Mouse (Mus musculus): ENCODE measurements around the gene Atp6v1fnb. TPM values are rescaled to one million over a fixed set of nuclear protein-coding genes. Genes with fewer than 3 reads are reported as not detected.

Gene Atp6v1fnb
- polyA plus RNA-seq, 1 experiment from 2014 or later: not detected

- Histone ChIP-seq H3K27me3 (peaks cover 51% of the 10 kb centered on the region), H3K9me3 (no peaks in the 10 kb centered on the region), H3K4me2 (replicated peaks) (peak overlapping the region; percentile 66), H3K4me3 (peak overlapping the region; percentile 52), H3K9ac (replicated peaks) (no peak overlapping the region), H3K4me1 (peaks cover 13% of the 10 kb centered on the region), H3K36me3 (no peaks in the 10 kb centered on the region), H3K27ac (replicated peaks) (no peak overlapping the region)
- 0 out of 2 replicates have a peak, but pooled peaks have one; percentile 6 for ATAC-seq (ENCODE audit: low FRiP score, low read depth)
- 22% methylated on average over 8 of the region's 8 CpGs for WGBS
Observed at GRCm38 (mm10) chr6:29506834-29507233, 35.6 kb downstream of the Atp6v1fnb start.

DNA sequence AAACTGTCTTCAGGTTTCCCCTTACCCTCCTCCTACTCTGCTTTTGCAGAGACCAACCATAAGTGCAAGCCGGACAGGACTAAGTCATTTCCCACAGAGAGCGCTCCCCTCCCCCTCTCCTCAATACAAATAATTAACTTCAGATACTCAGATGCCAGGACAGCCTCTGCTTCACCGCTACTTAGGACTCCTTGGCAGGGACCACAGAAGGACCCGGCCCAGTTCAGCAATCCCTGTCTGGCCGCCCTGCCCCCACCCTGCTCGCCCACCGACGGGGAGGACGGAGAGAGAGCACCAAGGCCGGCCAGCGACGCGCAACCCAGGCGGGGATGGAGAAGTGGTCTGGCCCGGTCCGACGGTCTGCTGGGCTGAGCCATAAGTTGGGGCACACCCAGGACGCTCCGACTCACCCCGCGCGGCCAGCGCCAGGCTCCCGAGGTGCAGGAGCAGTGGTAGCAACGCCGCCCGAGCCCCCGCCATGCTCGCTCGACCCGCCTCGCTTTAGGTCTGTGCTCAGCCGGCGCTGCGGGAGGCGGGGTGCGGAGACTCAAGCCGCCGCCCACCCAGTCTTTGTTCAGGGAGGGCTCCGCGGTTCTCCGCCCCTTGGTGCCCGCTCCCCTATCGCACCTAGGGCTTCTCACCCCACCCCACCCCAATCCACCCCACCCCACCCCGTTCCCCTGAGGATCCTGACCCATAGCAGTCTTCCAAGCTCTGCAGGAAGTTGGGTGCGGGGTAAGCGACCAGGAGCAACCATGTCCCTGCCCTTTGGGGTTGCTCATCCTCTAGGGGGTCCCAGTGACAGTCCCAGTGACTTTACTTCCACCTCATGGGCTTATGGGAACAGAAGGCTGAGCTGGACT lies 36.4 kb downstream of the Atp6v1fnb start, which contains the start of gene Kcp:
Kcp (minus strand) TSS at position 506 of the 863 bp plus-strand sequence.
- peak within 1 kb of the TSS; percentile 66 for H3K4me2 ChIP-seq (replicated peaks)
- peak; percentile 49 for ATAC-seq (ENCODE audit: low FRiP score, low read depth)
- H3K36me3 ChIP-seq: no peaks in the 10 kb centered on the region
- H3K9ac ChIP-seq (replicated peaks): no peak within 1 kb of the TSS; the same call in 1 of the 2 replicates
- H3K27ac ChIP-seq (replicated peaks): no peak within 1 kb of the TSS
- WGBS: 2% methylated on average over 47 of the region's 47 CpGs
- no peaks in the 10 kb centered on the region for H3K9me3 ChIP-seq
- peak within 1 kb of the TSS; percentile 52 for H3K4me3 ChIP-seq
- peaks cover 56% of the 10 kb centered on the region for H3K27me3 ChIP-seq
- H3K4me1 ChIP-seq: peaks cover 13% of the 10 kb centered on the region

DNA sequence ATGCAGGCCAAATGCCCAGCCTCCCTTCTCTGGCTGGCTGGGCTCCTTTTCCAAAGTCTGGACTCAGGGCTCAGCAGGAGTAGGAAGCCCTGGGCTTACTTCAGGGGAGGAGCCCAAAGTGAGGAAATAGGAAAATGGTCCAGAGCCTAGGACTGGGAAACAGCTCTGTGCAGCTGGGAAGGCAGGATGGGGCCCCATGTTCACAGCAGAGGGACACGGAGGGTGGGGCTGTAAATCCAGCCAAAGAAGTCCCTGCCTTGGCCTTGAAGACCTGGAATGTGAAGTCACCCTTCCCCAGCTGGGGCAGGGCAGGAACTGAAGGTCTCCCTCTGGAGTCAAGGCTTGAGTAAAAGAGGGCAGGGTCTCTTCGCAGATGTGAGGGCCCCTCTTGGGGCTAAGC lies 37.8 kb downstream of the Atp6v1fnb start:
- no peak overlapping the region for H3K9ac ChIP-seq (replicated peaks)
- peaks cover 23% of the 10 kb centered on the region for H3K4me1 ChIP-seq
- H3K27ac ChIP-seq (replicated peaks): no peak overlapping the region
- H3K4me2 ChIP-seq (replicated peaks): no peak overlapping the region
- H3K27me3 ChIP-seq: peaks cover 56% of the 10 kb centered on the region
- H3K4me3 ChIP-seq: no peak overlapping the region
- WGBS: 38% methylated on average over 2 of the region's 2 CpGs
- ATAC-seq (ENCODE audit: low FRiP score, low read depth): no peak
- no peaks in the 10 kb centered on the region for H3K9me3 ChIP-seq
- H3K36me3 ChIP-seq: no peaks in the 10 kb centered on the region

GRCm38 (mm10) chr6:29513284-29513683 lies 42.0 kb downstream of the Atp6v1fnb start:
- Histone ChIP-seq H3K9ac (replicated peaks) (no peak overlapping the region), H3K4me1 (peaks cover 10% of the 10 kb centered on the region), H3K27ac (replicated peaks) (0 out of 2 replicates have a peak overlapping the region, but pooled peaks have one; percentile 1), H3K9me3 (no peaks in the 10 kb centered on the region), H3K36me3 (no peaks in the 10 kb centered on the region), H3K27me3 (peaks cover 30% of the 10 kb centered on the region), H3K4me3 (0 out of 2 replicates have a peak overlapping the region, but pooled peaks have one; percentile 9), H3K4me2 (replicated peaks) (peak overlapping the region; percentile 47)
- WGBS: under 1% methylated on average over 11 of the region's 11 CpGs
- peak; percentile 69; the same call in 1 of the 2 replicates for ATAC-seq (ENCODE audit: low FRiP score, low read depth)

DNA sequence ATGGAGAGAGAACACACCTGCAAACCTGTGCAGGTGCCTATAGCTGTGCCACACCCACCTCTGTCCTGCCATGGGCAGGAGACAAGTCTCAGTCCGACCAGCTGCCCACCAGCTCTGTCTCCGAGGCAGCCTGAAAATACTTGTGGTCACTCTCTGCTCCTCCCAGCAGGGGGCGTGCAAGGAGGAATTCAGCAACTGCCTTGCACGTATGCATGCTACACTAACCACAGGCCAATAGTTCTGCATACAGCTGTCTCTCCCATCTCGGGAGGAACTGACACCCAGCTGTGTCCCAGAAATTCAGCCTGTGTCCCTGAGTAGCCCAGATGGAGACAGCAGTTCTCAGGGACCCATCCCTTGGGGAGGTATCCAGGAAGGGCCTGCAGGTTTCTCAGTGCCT lies 45.9 kb downstream of the Atp6v1fnb start:
- ATAC-seq (ENCODE audit: low FRiP score, low read depth): peak; percentile 47; the same call in 1 of the 2 replicates

DNA sequence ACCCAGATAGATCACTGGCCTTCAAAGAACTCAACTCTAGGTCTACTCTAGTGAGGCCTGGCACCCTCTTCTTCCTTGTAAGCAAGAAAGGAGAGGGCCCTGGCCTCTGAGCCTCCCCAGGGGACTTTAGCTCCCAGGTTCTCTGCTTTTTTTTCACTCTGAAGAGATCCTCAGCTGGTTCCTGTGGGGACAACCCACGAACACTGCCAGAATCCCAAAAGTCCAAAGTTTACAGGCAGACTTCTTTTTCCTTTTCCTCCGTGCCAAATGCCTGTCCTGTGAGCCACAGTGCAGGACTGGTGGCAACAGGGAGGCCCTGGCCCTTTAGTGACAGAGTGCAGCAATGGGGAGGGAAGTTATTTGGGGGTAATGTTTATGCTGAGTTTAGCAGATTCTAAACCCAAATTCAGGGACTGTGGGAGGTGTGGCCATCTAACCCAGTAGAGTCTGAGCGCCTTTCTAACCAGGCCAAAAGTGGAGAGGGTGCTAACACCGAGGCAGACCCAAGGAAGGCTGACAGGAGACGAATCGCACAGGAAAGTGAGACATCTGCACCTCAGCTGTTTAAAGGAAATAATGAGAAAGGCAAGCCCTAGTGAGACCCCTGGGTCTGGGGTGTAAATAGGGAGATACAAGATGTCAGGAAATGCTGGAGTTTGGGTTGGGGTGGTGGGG lies 51.5 kb downstream of the Atp6v1fnb start:
- Histone ChIP-seq H3K36me3 (no peaks in the 10 kb centered on the region), H3K4me3 (no peak overlapping the region), H3K27ac (replicated peaks) (no peak overlapping the region), H3K4me2 (replicated peaks) (no peak overlapping the region), H3K9ac (replicated peaks) (no peak overlapping the region), H3K27me3 (peaks cover 48% of the 10 kb centered on the region), H3K4me1 (peaks cover 17% of the 10 kb centered on the region), H3K9me3 (peaks cover 3% of the 10 kb centered on the region; the same call in 1 of the 2 replicates)
- ATAC-seq (ENCODE audit: low FRiP score, low read depth): no peak
- 80% methylated on average over 6 of the region's 6 CpGs for WGBS

More for the DNA sequence above, 45.9 kb downstream of the Atp6v1fnb start:
- Histone ChIP-seq H3K36me3 (no peaks in the 10 kb centered on the region), H3K4me1 (peaks cover 10% of the 10 kb centered on the region), H3K9ac (replicated peaks) (no peak overlapping the region), H3K4me3 (no peak overlapping the region), H3K9me3 (no peaks in the 10 kb centered on the region), H3K27ac (replicated peaks) (no peak overlapping the region), H3K27me3 (peaks cover 15% of the 10 kb centered on the region), H3K4me2 (replicated peaks) (no peak overlapping the region)
- WGBS: 8% methylated on average over 5 of the region's 5 CpGs

Other genes starting within 250 kb of the Atp6v1fnb start
- gene Hilpda, start 198.9 kb upstream of the Atp6v1fnb start, polyA plus RNA-seq (2016; fragmentation: Nextera tagmentation; extraction: Ambion mirVana): 29.7 and 31.0 TPM in 2 replicates
- gene Fam71f2, start 191.8 kb upstream of the Atp6v1fnb start, polyA plus RNA-seq (2016; fragmentation: Nextera tagmentation; extraction: Ambion mirVana): 0.60 and 1.2 TPM in 2 replicates
- not detected in 2 replicates for gene Fam71f1, start 152.3 kb upstream of the Atp6v1fnb start, polyA plus RNA-seq (2016; fragmentation: Nextera tagmentation; extraction: Ambion mirVana)
- gene Calu, start 123.4 kb upstream of the Atp6v1fnb start, polyA plus RNA-seq (2016; fragmentation: Nextera tagmentation; extraction: Ambion mirVana): 204 and 225 TPM in 2 replicates
- 0.13 and 0.35 TPM in 2 replicates for gene Opn1sw, start 83.0 kb upstream of the Atp6v1fnb start, polyA plus RNA-seq (2016; fragmentation: Nextera tagmentation; extraction: Ambion mirVana)
- 27.2 and 32.9 TPM in 2 replicates for gene Ccdc136, start 75.1 kb upstream of the Atp6v1fnb start, polyA plus RNA-seq (2016; fragmentation: Nextera tagmentation; extraction: Ambion mirVana)
- 5.4 and 6.3 TPM in 2 replicates for gene Flnc, start 38.2 kb upstream of the Atp6v1fnb start, polyA plus RNA-seq (2016; fragmentation: Nextera tagmentation; extraction: Ambion mirVana)
- 210 and 211 TPM in 2 replicates for gene Atp6v1f, start 3.7 kb upstream of the Atp6v1fnb start, polyA plus RNA-seq (2016; fragmentation: Nextera tagmentation; extraction: Ambion mirVana)
- 13.7 and 17.2 TPM in 2 replicates for gene Kcp, start 36.5 kb downstream of the Atp6v1fnb start, polyA plus RNA-seq (2016; fragmentation: Nextera tagmentation; extraction: Ambion mirVana)
- 1.5 and 2.7 TPM in 2 replicates for gene Irf5, start 55.2 kb downstream of the Atp6v1fnb start, polyA plus RNA-seq (2016; fragmentation: Nextera tagmentation; extraction: Ambion mirVana)
- gene Tnpo3, start 138.4 kb downstream of the Atp6v1fnb start, polyA plus RNA-seq (2016; fragmentation: Nextera tagmentation; extraction: Ambion mirVana): 116 TPM in 2 replicates
- gene Tspan33, start 222.8 kb downstream of the Atp6v1fnb start, polyA plus RNA-seq (2016; fragmentation: Nextera tagmentation; extraction: Ambion mirVana): 7.7 and 9.5 TPM in 2 replicates